Mouse (Mus musculus): ENCODE results near the gene 3110040N11Rik. TPM values are rescaled to one million over a fixed set of nuclear protein-coding genes. Genes with fewer than 3 reads are reported as not detected.
"Not testable (repeated sequence)": the region's sequence is repeated elsewhere in the genome, so short reads cannot be mapped to it uniquely, and the experiment has no call there.

3110040N11Rik gene
- total RNA-seq (2021) = 10 to 100 TPM; 22.3 to 27.0 TPM

DNA sequence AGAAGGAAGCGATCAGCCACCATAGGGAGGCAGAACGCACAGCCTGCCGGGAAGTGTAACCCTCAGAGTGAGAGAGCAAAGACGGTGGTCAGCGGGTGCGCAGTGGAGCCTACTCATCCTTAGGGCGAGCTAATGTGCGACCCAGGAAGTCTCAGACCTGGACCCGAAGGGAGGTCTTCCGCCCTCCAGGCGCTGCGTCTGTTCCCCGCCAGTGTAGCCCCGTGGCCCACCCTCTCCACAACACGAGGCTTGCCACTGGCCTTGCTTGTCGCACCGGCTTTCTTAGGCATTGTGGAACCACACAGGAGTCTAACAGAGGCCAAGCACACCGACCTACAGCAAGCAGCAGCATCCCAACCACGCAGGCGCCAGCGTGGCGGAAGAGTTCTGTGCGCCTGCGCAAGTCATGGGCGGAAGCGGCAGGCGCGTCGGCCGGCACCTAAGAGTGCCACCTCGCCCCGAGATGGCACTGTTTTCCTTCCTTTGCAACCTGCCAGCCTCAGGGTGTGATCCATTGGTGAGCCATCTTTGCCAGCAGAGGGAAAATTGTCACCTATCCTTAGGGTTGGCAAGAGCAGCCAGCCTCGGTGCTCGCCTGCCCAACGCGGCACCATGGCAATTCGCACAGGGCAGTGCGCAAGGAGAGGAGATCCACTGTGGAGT is at the start of gene 3110040N11Rik:
Gene 3110040N11Rik, minus strand, starts transcription at position 384 of the 663 bp plus-strand sequence.
- DNase-seq (ENCODE audit: low spot score in 2 of 2) = peak; percentile 83 to 87

DNA sequence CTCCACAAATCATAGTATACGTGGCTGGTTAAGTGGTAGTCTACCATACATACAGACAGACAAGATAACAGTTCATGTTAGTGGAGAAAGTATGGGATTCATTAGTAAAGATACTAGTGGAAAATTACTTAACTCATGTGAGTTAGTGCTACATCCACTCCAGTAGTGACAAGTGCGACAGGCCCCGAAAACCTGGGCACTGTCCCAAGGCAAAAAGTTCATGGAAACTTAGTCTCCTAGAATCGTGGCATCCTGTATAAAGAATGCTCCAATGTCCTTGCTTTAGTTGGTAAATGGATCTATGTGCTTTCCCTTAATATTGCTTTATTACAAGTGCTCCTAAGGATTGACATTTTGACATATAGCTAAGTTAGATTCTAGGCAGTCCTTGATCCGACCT is 48.5 kb upstream of the 3110040N11Rik start:
- DNase-seq (ENCODE audit: low spot score in 2 of 2); intact Hi-C loops (cut with DNase I): not testable (repeated sequence)

More for the DNA sequence above, at the start of gene 3110040N11Rik:
- intact Hi-C loops (cut with DNase I) = loop anchor here (5.0 kb wide), 2 partner anchors 38 to 163 kb away; partner anchors contain the start of gene Btbd1

DNA sequence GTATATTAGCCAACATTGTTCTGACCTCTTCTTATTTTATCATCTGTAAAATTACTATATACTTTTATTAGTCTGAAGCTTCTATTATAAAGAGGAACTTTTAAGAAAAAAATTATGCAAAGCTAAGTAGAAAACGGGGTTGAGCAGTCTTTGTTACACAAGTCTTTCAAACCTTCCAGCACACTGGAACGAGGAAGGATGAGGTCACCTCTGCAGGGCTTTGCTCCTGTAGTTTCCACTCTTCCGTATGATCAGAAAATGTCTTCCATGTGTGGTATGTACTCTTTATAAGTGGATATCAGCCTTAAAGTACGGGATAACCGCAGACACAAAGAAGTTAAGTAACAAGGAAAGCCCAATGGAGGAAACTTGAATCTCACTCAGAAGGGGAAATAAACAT is 46.2 kb upstream of the 3110040N11Rik start:
- intact Hi-C loops (cut with DNase I) = no loop called here
- DNase-seq (ENCODE audit: low spot score in 2 of 2) = no peak

DNA sequence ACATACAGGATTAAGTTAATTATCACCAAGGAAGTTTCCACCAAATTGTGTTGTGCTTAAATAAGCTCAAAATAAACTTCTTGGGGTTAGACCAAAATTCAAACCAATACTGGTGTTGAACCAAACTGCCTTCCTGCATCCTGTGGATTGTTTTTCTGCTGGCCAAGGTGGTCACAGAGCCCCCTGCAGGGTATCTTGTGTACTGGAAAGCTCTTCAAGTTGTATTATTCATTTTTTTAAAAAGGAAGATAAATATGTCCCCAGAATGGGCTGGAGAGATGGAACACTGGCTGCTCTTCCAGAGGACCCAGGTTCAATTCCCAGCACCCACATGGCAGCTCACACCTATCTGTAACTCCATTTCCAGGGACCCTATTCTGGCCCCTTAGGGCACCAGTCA is 45.6 kb upstream of the 3110040N11Rik start:
- intact Hi-C loops (cut with DNase I) = no loop called here

DNA sequence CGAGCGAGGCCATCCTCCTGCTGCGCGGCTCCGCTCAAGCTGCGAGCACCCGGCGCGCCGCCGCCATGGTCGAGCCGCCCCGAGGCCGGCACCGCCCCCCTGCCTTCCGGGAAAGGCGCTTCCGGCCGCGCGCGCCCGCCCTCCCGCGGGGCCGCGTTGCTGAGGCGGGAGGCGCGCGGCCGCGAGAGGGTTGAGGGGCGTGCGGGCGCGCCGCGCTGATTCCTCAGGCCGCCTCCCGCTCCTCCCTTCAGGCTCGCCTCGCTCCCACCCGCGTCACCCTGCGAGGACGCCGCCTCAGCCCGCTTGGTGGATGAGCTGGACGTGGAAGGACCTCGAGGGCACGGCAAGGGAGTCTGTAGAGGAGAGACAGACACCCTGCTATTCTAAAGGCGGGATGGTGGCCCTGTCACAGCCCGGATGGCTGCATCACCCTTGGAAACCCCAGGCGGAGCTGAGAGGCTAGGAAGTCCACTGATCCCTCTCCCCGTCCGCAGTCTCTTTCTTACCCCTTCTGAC is 40.2 kb upstream of the 3110040N11Rik start, which contains the start of gene Btbd1:
Gene Btbd1, minus strand, starts transcription at position 53 of the 516 bp plus-strand sequence.
- DNase-seq (ENCODE audit: low spot score in 2 of 2) = peak; percentile 82 to 89
- intact Hi-C loops (cut with DNase I) = loop anchor here (5.0 kb wide), 3 partner anchors 33 to 103 kb away; partner anchors contain the start of genes 3110040N11Rik and Hdgfl3

More for the DNA sequence above, 45.6 kb upstream of the 3110040N11Rik start:
- no peak for DNase-seq (ENCODE audit: low spot score in 2 of 2)

DNA sequence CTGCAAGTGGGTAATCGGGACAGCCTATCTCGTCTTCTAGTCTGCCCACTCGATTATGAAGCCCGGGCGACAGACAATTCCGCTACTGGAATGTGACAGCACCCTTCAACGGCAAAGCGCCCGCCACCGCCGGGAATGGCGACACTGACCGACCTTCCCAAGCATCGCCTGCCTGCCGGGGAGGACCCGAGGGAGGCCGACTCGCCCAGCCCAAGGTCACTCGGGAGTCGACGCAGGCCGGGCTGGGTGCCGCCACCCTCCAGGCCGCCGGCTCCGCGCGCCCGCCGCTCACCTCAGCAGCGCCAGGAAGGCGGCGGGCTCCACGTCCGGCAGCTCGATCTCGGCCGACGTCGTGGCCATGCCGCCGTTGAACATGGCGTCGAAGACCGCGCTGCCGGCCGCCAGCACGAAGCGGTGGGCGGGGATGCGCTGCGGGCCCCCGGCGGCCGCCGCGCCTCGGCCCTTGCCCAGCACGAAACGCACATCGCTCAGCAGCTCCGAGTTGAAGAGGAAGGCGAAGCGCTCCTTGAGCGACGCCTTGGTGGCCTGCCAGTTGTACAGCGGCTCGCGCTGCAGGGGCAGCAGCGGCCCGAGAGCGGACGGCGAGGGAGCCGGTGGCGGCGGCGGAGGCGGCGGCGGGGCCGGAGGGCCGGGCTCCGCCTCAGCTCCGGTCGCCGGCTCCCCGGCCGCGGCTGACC is 39.6 kb upstream of the 3110040N11Rik start:
- intact Hi-C loops (cut with DNase I) = loop anchor here (5.0 kb wide), 3 partner anchors 33 to 103 kb away; partner anchors contain the start of genes 3110040N11Rik and Hdgfl3

DNA sequence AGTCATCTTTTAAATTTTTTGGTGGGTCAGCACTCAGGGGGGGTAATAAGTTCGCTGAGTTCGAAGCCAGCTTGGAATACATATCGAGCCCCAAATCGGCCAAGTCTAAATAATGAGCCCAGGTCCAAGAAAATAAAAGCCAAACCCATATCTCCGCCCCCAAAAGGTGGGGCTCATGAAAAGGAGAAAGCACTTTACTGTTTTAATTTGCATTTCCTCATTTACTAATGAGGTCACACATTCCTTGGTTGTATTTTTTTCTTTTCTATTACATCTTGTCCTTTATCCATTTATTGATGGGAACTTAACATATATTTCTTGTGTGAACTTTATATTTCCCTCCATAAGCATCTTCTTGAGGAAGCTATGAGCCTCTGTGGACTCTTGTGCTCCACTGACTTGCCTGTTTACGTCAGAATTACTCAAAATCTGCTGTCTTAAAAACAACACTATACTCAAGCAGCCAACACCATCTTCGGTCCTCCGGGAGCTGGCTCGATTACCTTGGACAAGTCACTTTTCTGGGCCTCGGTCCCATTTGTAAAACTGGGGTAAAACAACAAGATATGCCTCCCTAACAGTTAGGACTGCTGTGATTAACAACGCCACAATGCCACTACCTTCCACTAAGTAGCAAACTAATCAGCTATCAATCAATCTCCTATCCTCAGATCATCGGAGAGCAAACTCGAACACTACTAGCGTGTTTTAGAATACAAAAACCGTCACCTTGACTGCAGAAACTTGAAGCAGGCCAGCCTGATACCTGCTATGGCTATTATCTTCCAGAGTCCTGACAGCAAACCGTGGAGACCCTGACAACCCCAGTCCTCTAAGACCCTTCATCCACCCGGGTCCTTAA is 38.8 kb upstream of the 3110040N11Rik start:
- intact Hi-C loops (cut with DNase I) = loop anchor here (5.0 kb wide), 3 partner anchors 34 to 104 kb away; partner anchors contain the start of genes 3110040N11Rik and Hdgfl3
- DNase-seq (ENCODE audit: low spot score in 2 of 2) = no peak

More for the DNA sequence above, 39.6 kb upstream of the 3110040N11Rik start:
- DNase-seq (ENCODE audit: low spot score in 2 of 2) = peak; percentile 66 to 78

DNA sequence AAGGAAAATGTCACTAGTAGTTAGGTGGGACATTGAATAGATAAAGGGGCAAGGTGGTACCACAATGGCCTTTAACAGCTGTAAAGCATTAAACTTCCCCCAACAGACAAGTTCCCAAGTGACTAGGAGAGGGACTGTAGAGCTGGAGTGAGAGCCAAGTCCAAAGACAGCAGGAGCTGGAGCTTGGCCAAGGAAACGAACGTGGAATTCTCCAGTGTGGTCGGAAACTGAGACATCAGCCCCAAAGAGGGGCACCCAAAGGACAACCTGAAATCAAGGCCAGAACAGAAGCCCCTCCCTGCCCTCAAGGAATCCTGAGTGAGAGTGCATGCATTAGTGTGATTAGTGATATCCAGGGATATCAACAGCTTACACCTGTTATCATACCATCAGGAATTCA is 36.1 kb upstream of the 3110040N11Rik start:
- DNase-seq (ENCODE audit: low spot score in 2 of 2) = no peak
- intact Hi-C loops (cut with DNase I) = loop anchor here (5.0 kb wide), 3 partner anchors 37 to 107 kb away; partner anchors contain the start of genes 3110040N11Rik and Hdgfl3

DNA sequence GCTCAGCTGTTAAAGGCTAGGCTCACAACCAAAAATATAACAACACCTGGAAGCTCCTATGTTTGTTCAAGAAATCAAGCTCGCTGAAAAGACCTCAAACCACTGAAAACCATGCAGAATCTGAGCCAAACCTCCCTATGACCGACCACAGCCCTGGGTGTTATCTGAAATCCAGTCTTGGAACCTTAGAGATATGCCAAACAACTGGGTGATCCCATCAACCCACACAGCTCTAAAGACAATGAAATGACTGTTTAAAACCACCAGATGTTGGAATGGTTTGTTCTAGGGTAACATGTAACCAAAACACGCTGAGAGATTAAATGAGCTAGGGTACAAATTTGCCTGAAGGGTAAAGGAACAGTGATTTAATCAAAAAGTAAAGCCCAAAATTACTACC is 35.6 kb upstream of the 3110040N11Rik start:
- no peak for DNase-seq (ENCODE audit: low spot score in 2 of 2)
- intact Hi-C loops (cut with DNase I) = loop anchor here (5.0 kb wide), 3 partner anchors 37 to 107 kb away; partner anchors contain the start of genes 3110040N11Rik and Hdgfl3

DNA sequence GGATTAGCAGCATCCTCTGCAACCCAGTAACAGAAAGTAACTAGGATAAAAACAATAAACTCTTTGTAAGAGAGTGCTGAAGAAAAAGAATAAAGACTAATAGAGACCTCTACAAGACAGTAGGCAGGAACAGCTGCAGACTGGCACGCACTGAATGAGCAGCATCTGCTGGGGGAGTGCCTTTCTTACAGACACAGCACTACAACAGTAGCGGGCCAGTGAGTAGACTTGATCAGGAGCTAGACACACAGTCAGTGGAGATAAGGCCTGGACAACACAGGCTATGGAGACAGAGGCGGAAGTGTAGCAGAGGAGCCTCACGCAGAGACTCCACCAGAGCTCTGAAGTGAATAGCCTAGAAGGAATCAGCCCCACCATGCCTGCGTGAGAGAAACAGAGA is 16.8 kb upstream of the 3110040N11Rik start:
- intact Hi-C loops (cut with DNase I) = no loop called here
- DNase-seq (ENCODE audit: low spot score in 2 of 2) = no peak

DNA sequence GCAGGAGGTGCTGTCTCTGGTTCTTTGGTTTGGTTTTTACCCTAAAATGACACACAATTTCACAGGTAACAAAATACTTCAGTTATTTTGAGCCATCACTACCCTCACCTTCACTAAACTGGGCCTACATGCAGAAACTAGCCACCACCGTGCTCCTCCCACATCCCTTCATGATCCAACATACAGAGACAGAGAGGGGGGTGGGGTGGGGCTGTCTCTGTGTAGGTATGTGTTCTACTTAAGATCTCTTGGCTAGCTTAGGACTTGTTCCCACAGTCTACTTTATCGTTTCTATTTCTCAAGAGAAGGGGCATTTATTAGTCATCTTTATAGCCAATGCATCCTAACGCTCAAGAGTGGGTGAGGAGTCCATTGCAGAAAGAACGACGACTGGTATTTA is 742 bp downstream of the 3110040N11Rik start:
- DNase-seq (ENCODE audit: low spot score in 2 of 2) = peak in 1 of 2 experiments; percentile 24
- intact Hi-C loops (cut with DNase I) = loop anchor here (5.0 kb wide), 2 partner anchors 39 to 164 kb away; partner anchors contain the start of gene Btbd1

DNA sequence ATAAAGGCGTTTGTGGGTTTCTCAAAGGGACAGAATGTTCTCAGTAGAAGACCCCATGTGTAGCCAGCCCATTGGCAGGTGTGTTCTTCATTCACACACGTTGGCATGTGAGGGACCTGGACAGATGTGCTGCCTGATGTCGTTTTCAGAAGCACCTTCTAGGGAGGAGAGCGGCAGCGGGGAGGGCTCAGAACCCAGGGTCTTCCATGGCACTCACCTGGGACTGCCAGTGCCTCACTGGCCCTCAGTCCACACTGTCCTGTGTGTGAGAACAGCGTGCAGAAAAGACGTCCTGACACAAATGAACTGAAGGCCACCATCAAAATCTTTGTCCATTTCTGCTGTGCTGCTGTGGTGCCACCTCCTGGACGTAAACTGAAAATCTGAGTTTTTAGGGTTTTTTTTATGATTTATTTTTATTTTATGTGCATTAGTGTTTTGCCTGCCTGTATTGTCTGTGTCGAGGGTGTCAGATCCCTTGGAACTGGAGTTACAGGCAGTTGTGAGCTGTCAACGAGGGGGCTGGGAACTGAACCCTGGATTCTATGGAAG is 11.5 kb downstream of the 3110040N11Rik start:
- intact Hi-C loops (cut with DNase I) = loop anchor here (10.0 kb wide), 5 partner anchors 173 to 613 kb away; partner anchors contain the start of gene Whamm
- no peak for DNase-seq (ENCODE audit: low spot score in 2 of 2)

DNA sequence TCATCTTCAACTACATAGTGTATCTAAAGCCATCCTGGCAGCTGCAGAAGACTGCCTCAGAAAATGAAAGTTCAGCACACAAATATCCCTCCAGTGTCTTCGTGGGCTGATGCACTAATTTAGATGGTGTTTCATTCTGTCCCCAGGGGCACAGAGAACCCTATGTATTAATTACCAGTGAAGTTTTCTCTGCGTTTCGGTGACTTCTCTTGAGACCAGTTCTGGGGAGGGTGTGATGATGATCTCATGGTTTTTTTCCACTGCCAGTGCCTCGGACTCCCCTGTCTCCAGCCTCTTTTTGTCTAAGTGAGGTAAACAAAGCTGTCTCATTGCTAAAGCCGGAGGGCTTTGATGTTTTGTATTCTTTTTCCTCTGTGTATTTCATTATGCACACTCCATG is 14.0 kb downstream of the 3110040N11Rik start:
- intact Hi-C loops (cut with DNase I) = loop anchor here (10.0 kb wide), 5 partner anchors 171 to 611 kb away; partner anchors contain the start of gene Whamm
- no peak for DNase-seq (ENCODE audit: low spot score in 2 of 2)

DNA sequence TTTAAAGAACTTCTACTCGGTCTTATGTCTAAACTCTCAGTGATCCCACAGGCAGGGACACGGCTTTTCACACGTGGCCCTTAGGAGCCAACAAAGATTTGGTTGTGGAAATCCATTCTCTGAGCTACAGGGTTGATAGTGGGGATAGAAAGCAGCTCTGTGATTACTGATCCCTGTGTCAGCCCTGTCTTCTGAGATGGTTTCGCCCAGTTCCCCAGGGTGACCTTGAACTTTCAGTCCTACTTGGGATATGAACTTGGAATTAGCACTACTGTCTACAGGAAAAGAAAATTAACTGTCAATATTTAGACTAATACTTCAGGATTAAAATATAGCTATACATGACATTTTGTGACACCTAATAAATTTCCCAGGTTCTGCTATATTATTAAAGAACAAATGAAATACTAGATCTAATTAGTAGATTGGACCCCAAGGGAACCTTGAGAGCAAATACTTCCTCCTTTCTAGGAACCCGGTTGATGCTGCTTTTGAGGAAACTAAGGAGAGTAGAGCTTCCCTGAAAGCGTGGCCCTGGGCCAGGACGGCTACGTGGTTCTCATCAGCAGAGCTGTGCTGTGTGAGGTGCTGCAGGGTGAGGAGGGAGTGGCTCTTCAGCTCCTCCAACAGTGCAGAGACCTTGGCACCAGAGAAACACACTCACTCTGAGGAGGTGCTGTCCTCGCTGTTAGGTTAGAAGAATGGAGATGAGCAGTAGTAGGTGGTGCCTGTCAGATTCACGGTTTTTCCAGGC is 16.3 kb downstream of the 3110040N11Rik start:
- intact Hi-C loops (cut with DNase I) = loop anchor here (10.0 kb wide), 5 partner anchors 168 to 608 kb away; partner anchors contain the start of gene Whamm

DNA sequence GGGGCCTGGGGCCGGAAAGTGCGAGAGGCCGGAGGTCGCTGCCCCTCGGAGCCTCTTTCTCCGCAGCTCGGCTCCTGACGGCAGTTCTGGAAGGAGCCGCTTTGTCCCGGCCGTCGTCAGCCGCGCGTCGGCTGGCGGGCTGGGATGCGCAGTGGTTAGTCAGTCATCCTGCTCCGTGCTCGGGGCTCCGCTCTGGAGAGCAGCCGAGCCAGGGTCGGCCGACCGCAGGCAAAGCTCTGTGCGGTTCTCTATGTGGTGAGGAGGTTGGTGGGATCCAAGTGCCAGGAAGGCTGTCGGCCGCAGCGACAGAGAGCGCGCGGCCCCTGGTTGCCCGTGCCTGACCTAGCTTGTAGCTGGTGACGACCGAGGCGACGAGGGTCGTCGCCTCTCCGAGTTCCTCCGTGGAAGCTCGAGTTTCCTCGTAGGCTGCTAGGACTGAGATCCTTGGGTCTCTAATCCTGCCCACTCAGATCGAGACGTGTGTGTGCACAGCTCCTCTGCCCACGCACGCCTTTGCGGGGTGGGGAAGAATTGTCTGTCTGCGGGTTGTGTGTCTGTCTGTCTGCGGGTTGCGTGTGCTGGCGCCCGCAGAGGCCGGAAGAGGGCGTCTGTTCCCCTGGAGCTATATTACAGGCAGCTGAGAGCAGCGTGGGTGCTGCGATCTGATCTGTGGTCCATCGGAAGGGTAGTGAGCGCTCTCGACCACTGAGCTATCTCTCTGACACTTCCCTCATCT is 26.0 kb downstream of the 3110040N11Rik start:
- intact Hi-C loops (cut with DNase I) = loop anchor here (2.0 kb wide), 1 partner anchor 56 kb away; the partner anchor contains the start of gene Homer2

More for the DNA sequence above, 16.3 kb downstream of the 3110040N11Rik start:
- no peak for DNase-seq (ENCODE audit: low spot score in 2 of 2)

DNA sequence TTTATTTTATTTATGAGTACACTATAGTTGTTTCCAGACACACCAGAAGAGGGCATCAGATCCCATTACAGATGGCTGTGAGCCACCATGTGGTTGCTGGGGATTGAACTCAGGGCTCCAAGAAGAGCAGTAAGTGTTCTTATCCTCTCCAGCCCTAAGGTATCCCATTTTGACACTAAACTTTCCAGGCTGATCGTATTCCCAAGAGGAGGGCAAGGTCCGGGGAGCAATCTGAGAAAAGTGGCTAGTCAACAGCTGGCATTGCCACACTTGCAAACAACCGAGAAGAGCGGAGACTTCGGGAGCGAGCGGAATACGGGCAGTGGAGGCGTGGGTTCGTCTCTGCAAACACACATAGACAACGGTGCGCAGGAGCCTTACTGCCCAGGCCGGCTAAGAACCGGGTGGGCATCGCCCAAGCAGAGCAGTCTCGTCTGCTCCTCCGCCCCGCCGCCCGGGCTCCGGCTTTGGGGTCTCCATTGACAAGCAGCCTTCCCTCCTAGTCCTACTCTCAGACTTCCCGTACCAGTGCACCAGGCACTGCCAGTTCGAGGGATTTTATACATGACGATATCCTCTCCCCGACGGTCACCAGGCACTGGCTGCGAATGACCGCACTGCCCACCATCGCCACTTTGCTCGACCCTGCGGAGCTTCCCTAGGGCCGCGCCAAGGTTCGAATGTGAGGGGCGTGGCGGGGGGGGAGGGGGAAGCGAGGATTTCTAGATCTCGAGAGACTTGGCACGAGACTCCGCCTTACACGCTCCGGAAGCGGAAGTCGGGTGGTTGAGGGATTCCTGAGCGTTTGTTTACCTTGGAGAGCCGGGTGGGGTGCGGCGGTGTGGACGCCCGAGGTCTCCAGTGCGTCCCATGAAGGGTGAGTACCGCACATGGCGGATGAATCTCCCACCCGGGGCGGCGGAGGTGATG is 26.8 kb downstream of the 3110040N11Rik start, which contains the start of gene Ramac:
Gene Ramac, plus strand, starts transcription at position 746 of the 930 bp plus-strand sequence.
- DNase-seq (ENCODE audit: low spot score in 2 of 2) = peak; percentile 84 to 88
- intact Hi-C loops (cut with DNase I) = loop anchor here (2.0 kb wide), 1 partner anchor 56 kb away; the partner anchor contains the start of gene Homer2

More for the DNA sequence above, 26.0 kb downstream of the 3110040N11Rik start:
- peak; percentile 32 to 40 for DNase-seq (ENCODE audit: low spot score in 2 of 2)

Measured in left cerebral cortex, postnatal 36 days (tissue).